Mouse (Mus musculus) lung, adult 2 months (tissue): ENCODE measurements around the gene Rasgrp1.

Experiments
- CTCF ChIP-seq: fragments of 200-500 bp; IDR thresholded peaks from 2 replicates; pipeline ENCODE4 v1.5.1; 2011; ENCODE audit warnings: mild to moderate bottlenecking, low read length, control low read depth; ENCODE audit not compliant: insufficient read depth
- POLR2A ChIP-seq: fragments of 200-500 bp; IDR thresholded peaks from 2 replicates; pipeline ENCODE4 v1.6.1; 2011; ENCODE audit warnings: low read depth, mild to moderate bottlenecking, control low read depth, low read length, borderline replicate concordance; ENCODE audit errors: extremely low read depth

GRCm38 (mm10) chr2:117389925-117390892, 47.4 kb upstream of the Rasgrp1 start:
- no peak for TF ChIP-seq CTCF
- no peak for TF ChIP-seq POLR2A
